Comparison of ENCODE assay signal across 10 mouse cellular contexts in the genomic region with DNA sequence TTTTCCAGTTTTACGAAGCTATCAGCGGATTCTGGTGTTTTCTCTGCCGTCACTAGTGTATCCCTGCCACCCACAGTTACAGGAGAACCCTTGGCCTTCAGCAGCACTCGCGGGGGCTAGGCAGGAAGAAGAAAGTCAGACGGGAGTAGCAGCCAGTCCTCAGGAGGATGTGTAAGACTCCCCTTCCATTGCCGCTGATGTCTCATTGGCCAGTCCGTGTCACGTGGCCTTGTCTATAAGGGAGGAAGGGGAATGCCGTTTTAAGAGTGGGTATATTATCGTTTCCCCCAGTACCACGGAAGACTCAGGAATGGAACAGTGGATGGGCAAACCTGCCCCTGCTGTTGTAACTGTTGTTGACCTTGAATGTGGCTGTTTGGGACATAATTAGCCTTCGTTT. TPM values are rescaled to one million over a fixed set of nuclear protein-coding genes. Genes with fewer than 3 reads are reported as not detected.
DNase-seq lines count a peak whose midpoint lies in the region; ATAC-seq and TF ChIP-seq lines count a peak whose summit lies in the region.
"Had no signal": no experiment of that assay in that cellular context is flagged by ENCODE, and none has a peak within 500 bp of the region (broad histone marks: within the 10 kb centered on the region; RNA-seq: fewer than 3 reads in every experiment).

No protein-coding gene starts in this region.

- no peaks in the 10 kb centered on the region for H3K9me3 ChIP-seq in ES-Bruce4 (replicated peaks; ENCODE audit: control insufficient read depth, insufficient read depth, low read length, poor library complexity, severe bottlenecking)
- H3K9me3 ChIP-seq in hindbrain, embryonic 14.5 days (ENCODE audit: control insufficient read depth, low read length), result no peaks in the 10 kb centered on the region
- no peaks in the 10 kb centered on the region for H3K9me3 ChIP-seq in midbrain, embryonic 13.5 days

- no peak for TF ChIP-seq EP300 in ES-Bruce4 (IDR thresholded peaks at IDR 0.05; ENCODE audit: insufficient read depth, low read depth, low read length)

- TF ChIP-seq CTCF in ES-Bruce4 (IDR thresholded peaks at IDR 0.05; ENCODE audit: low read depth, low read length), result no peak

- peak overlapping the region; percentile 42 for H3K4me2 ChIP-seq in hindbrain, embryonic 14.5 days (replicated peaks)
- H3K4me2 ChIP-seq in midbrain, embryonic 13.5 days (replicated peaks), result peak overlapping the region; percentile 34

- H3K36me3 ChIP-seq in ES-Bruce4 (ENCODE audit: control insufficient read depth, insufficient read depth, low read length, poor library complexity, severe bottlenecking), result no peaks in the 10 kb centered on the region
- no peaks in the 10 kb centered on the region for H3K36me3 ChIP-seq in hindbrain, embryonic 14.5 days (replicated peaks; ENCODE audit: control insufficient read depth, insufficient read depth)
- no peaks in the 10 kb centered on the region for H3K36me3 ChIP-seq in midbrain, embryonic 13.5 days

- H3K9ac ChIP-seq in ES-Bruce4 (ENCODE audit: low read depth, poor library complexity, severe bottlenecking), result peak overlapping the region; percentile 34
- H3K9ac ChIP-seq in hindbrain, embryonic 14.5 days, result peak overlapping the region; percentile 7; the same call in 1 of the 2 replicates
- no peak overlapping the region for H3K9ac ChIP-seq in midbrain, embryonic 13.5 days (replicated peaks)

- peak; percentile 78 for ATAC-seq in hindbrain, embryonic 14.5 days (ENCODE audit: low FRiP score)
- ATAC-seq in midbrain, embryonic 13.5 days, result peak; percentile 57

- 43% methylated on average over 13 of the region's 13 CpGs for WGBS in hindbrain, embryonic 14.5 days
- 59% methylated on average over 13 of the region's 13 CpGs for WGBS in midbrain, embryonic 13.5 days

- peak; percentile 90 for DNase-seq in R1 (ENCODE audit: low read depth, low spot score)
- DNase-seq in hindbrain, embryonic 14.5 days (ENCODE audit: low spot score), result no peak
- no peak for DNase-seq in urinary bladder, postnatal 36 days (ENCODE audit: low spot score in 2 of 2)
- no peak for DNase-seq in urinary bladder, adult 2 months (ENCODE audit: low spot score)
- no peak for DNase-seq in right cerebral cortex, postnatal 4 days
- DNase-seq: adrenal gland, postnatal 25 days; gastrocnemius, postnatal 14 days; thymus, postnatal 14 days had no signal

- peak overlapping the region; percentile 37 for H3K4me3 ChIP-seq in ES-Bruce4 (ENCODE audit: low read depth, low read length)
- peak overlapping the region; percentile 18 for H3K4me3 ChIP-seq in hindbrain, embryonic 14.5 days (replicated peaks; ENCODE audit: low read length)
- peak overlapping the region; percentile 14 for H3K4me3 ChIP-seq in midbrain, embryonic 13.5 days (replicated peaks)

- TF ChIP-seq POLR2A in ES-Bruce4 (IDR thresholded peaks at IDR 0.05; ENCODE audit: insufficient read depth, low read length), result no peak

- H3K27ac ChIP-seq in ES-Bruce4 (ENCODE audit: insufficient read depth, low read length), result 0 out of 2 replicates have a peak overlapping the region, but pooled peaks have one; percentile 20
- H3K27ac ChIP-seq in hindbrain, embryonic 14.5 days, result no peak overlapping the region
- H3K27ac ChIP-seq in midbrain, embryonic 13.5 days, result no peak overlapping the region

- H3K4me1 ChIP-seq in ES-Bruce4 (ENCODE audit: control insufficient read depth, insufficient read depth, low read length), result peaks cover 6% of the 10 kb centered on the region
- H3K4me1 ChIP-seq in hindbrain, embryonic 14.5 days (replicated peaks; ENCODE audit: control insufficient read depth, insufficient read depth, low read length), result peaks cover 21% of the 10 kb centered on the region; the same call in 1 of the 2 replicates
- peaks cover 28% of the 10 kb centered on the region for H3K4me1 ChIP-seq in midbrain, embryonic 13.5 days (replicated peaks)

- H3K27me3 ChIP-seq in ES-Bruce4 (ENCODE audit: control insufficient read depth, insufficient read depth, low read length, poor library complexity, severe bottlenecking), result no peaks in the 10 kb centered on the region
- H3K27me3 ChIP-seq in hindbrain, embryonic 14.5 days (ENCODE audit: control insufficient read depth, insufficient read depth, low read length), result no peaks in the 10 kb centered on the region
- H3K27me3 ChIP-seq in midbrain, embryonic 13.5 days, result peaks cover 19% of the 10 kb centered on the region; the same call in 1 of the 2 replicates

RNA-seq across cellular contexts. Expression of a gene that starts 53.1 kb away (rescaled TPM):
- 26.9 and 28.1 TPM in 2 replicates for polyA plus RNA-seq in ES-Bruce4 (2011; ENCODE audit: insufficient read depth, insufficient read length, low read depth, missing spikeins)
- polyA plus RNA-seq in hindbrain, embryonic 14.5 days (2014; fragmentation: Nextera tagmentation; extraction: Ambion mirVana), result 17.7 and 17.8 TPM in 2 replicates
- polyA plus RNA-seq in midbrain, embryonic 13.5 days (2015; fragmentation: Nextera tagmentation; extraction: Ambion mirVana), result 14.3 TPM in 2 replicates
- 14.0 and 14.8 TPM in 2 replicates for polyA plus RNA-seq in urinary bladder, adult 2 months (2012; rRNA removed)
